Mouse (Mus musculus) embryonic fibroblast, embryonic 13.5 days (primary cell): ENCODE results near the gene Il9r.

Experiments used
- CTCF ChIP-seq: IDR thresholded peaks from 2 replicates; pipeline ENCODE4 v1.5.1; 2011; ENCODE audit warnings: mild to moderate bottlenecking, control low read depth, low read length, moderate library complexity, borderline replicate concordance; ENCODE audit not compliant: insufficient read depth
- POLR2A ChIP-seq: IDR thresholded peaks from 2 replicates; pipeline ENCODE4 v1.6.1; 2011; ENCODE audit warnings: low read depth, mild to moderate bottlenecking, control low read depth, low read length, moderate library complexity

DNA sequence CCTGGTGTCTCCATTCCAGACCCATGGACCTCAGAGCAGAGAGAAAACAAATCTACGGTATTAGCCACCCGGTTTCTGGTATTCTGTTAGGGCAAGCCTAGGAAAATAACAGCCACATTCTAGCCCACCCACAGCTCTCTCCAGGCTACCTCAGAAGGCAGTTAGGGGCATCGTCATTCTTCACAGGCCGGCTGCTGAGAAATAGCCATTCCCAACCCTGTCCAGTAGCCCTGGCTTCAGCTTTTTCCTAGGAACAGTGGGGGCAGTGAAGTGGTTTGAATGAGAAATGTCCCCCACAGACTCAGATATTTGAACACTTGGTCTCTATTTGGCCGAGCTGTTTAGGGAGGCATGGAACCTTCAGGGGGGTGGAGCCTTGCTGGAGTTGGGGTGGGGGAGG lies 10.6 kb downstream of the Il9r start:
- TF ChIP-seq CTCF = no peak
- no peak for TF ChIP-seq POLR2A
